Mouse (Mus musculus) liver, adult 2 months (tissue): ENCODE measurements around the gene Psmg3. TPM values are rescaled to one million over a fixed set of nuclear protein-coding genes. Genes with fewer than 3 reads are reported as not detected.

Experiments used
- DNase-seq: peaks from one replicate; pipeline ENCODE4 v3.0.0-alpha.2; 2011; ENCODE audit warnings: low read depth, low spot score; ENCODE audit errors: extremely low read depth
- H3K27ac ChIP-seq: fragments of 200-500 bp; replicated peaks from 2 replicates; pipeline ENCODE4 v1.5.1; 2012; ENCODE audit warnings: low read depth, mild to moderate bottlenecking, control low read depth, inconsistent platforms, low read length; ENCODE audit not compliant: insufficient read depth
- H3K27me3 ChIP-seq: fragments of 200-500 bp; 2 replicates; pipeline ENCODE4 v1.6.1; 2012; ENCODE audit warnings: mild to moderate bottlenecking, moderate library complexity, low read length, inconsistent platforms; ENCODE audit not compliant: control insufficient read depth, insufficient read depth
- H3K36me3 ChIP-seq: fragments of 200-500 bp; 2 replicates; pipeline ENCODE4 v1.6.1; 2012; ENCODE audit warnings: low read length, inconsistent platforms; ENCODE audit not compliant: control insufficient read depth, insufficient read depth
- H3K4me1 ChIP-seq: fragments of 200-500 bp; 2 replicates; pipeline ENCODE4 v1.6.1; 2011; ENCODE audit warnings: low read length; ENCODE audit not compliant: control insufficient read depth, insufficient read depth
- H3K4me3 ChIP-seq: fragments of 200-500 bp; 2 replicates; pipeline ENCODE4 v1.5.1; 2011; ENCODE audit warnings: low read depth, mild to moderate bottlenecking, control low read depth, low read length, moderate library complexity; ENCODE audit not compliant: insufficient read depth
- H3K79me2 ChIP-seq: fragments of 200-500 bp; 2 replicates; pipeline ENCODE4 v1.6.1; 2012; ENCODE audit warnings: inconsistent platforms, mild to moderate bottlenecking, low read length, moderate library complexity; ENCODE audit not compliant: control insufficient read depth, insufficient read depth
- H3K9ac ChIP-seq: fragments of 200-500 bp; 2 replicates; pipeline ENCODE4 v1.6.1; 2012; ENCODE audit warnings: low read depth, mild to moderate bottlenecking, control low read depth, inconsistent platforms, low read length
- CTCF ChIP-seq: fragments of 200-500 bp; IDR thresholded peaks from 2 replicates; pipeline ENCODE4 v1.5.1; 2011; ENCODE audit warnings: low read depth, low read length, control low read depth
- POLR2A ChIP-seq: fragments of 200-500 bp; IDR thresholded peaks from 2 replicates; pipeline ENCODE4 v1.6.1; 2011; ENCODE audit warnings: low read length, control low read depth; ENCODE audit not compliant: insufficient read depth; ENCODE audit errors: extremely low read depth
- WGBS: fragments of 180-500 bp; shearing (Covaris S2); methylation state at CpG from one replicate; pipeline ENCODE4 v1.1.7; 2018; 5-methylcytosine and 5-hydroxymethylcytosine counted together
- polyA plus RNA-seq: library from polyadenylated mRNA; depleted of rRNA; stranded (reverse); fragments of >200 nt; gene quantifications from 2 replicates; pipeline ENCODE4 v1.2.3, GENCODE M21; 2012
- total RNA-seq: library from RNA; depleted of rRNA; stranded (reverse); fragments of >200 nt; gene quantifications from 2 replicates; pipeline ENCODE4 v1.2.3, GENCODE M21; 2014

The Psmg3 gene
- total and polyA plus RNA-seq, 2 experiments = 11.1 to 28.8 TPM

GRCm38 (mm10) chr5:139801231-139801630 lies 25.5 kb downstream of the Psmg3 start:
- Histone ChIP-seq H3K4me1 (peaks cover under 1% of the 10 kb centered on the region; the same call in 1 of the 2 replicates), H3K27ac (no peak overlapping the region)

DNA sequence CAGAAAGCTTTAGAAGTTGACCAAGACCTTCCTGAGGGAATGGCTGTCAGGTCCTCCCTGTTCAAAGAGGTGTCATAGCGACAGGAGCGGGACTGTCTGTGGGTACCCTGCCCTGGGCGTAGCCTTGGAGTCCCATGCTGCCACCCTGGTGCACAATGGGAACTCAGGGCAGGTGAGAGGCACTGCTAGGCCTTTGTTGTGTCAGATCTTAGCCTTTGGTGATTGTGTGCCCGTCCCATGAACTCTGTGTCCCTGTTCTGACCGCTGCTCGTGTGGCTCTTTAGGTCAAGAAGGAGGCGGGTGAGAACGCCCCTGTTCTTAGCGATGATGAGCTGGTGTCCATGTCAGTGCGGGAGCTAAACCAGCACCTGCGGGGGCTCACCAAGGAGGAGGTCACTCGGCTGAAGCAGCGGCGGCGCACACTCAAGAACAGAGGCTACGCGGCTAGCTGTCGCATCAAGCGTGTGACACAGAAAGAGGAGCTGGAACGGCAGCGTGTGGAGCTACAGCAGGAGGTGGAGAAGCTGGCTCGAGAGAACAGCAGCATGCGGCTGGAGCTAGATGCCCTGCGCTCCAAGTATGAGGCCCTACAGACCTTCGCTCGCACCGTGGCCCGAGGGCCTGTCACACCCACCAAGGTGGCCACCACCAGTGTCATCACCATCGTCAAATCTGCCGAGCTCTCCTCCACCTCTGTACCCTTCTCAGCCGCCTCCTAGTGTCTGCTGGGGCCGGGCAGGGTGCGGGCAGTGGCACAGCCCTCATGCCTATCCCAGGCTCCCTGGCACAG lies 26.7 kb downstream of the Psmg3 start:
- TF ChIP-seq CTCF (no peak), POLR2A (no peak)
- Histone ChIP-seq H3K4me3 (no peak overlapping the region), H3K4me1 (peaks cover 6% of the 10 kb centered on the region; the same call in 1 of the 2 replicates), H3K36me3 (0 out of 2 replicates have a peak, but pooled peaks cover 1% of the 10 kb centered on the region), H3K79me2 (peaks cover 24% of the 10 kb centered on the region; the same call in 1 of the 2 replicates), H3K27me3 (no peaks in the 10 kb centered on the region), H3K27ac (no peak overlapping the region), H3K9ac (no peak overlapping the region)
- WGBS = 94% methylated on average over 33 of the region's 33 CpGs
- no peak for DNase-seq

More at GRCm38 (mm10) chr5:139801231-139801630, 25.5 kb downstream of the Psmg3 start:
- H3K4me3 ChIP-seq = no peak overlapping the region
- DNase-seq = no peak
- no peak overlapping the region for H3K9ac ChIP-seq
- no peak for TF ChIP-seq CTCF
- no peak for TF ChIP-seq POLR2A
- 93% methylated on average over 8 of the region's 8 CpGs for WGBS
- H3K36me3 ChIP-seq = 0 out of 2 replicates have a peak, but pooled peaks cover 1% of the 10 kb centered on the region
- H3K27me3 ChIP-seq = no peaks in the 10 kb centered on the region
- H3K79me2 ChIP-seq = peaks cover 16% of the 10 kb centered on the region; the same call in 1 of the 2 replicates

DNA sequence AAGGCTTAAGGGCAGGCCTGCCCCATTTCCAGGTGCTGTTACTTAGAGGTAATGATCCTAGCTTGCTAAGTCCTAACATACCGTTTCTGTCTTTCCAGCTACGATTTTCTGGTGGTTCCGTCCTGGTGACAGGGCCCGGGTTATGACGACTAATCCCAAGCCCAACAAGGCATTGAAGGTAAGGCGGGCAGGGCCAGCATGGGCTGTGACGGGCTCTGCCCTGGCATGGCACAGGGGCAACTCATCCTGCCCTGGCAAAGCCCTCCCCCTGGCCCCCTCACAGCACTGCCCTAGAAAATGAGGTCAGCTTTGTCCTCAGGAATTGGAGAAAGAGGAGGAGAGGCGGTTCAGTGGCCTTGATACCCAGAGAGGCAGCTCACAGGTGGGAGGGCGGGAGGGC lies 27.6 kb downstream of the Psmg3 start:
- WGBS = 95% methylated on average over 9 of the region's 9 CpGs
- Histone ChIP-seq H3K4me1 (peaks cover 9% of the 10 kb centered on the region), H3K27ac (no peak overlapping the region), H3K79me2 (peaks cover 34% of the 10 kb centered on the region), H3K27me3 (no peaks in the 10 kb centered on the region), H3K36me3 (0 out of 2 replicates have a peak, but pooled peaks cover 1% of the 10 kb centered on the region), H3K9ac (no peak overlapping the region), H3K4me3 (no peak overlapping the region)
- no peak for DNase-seq
- TF ChIP-seq POLR2A = no peak
- no peak for TF ChIP-seq CTCF

- 81% methylated on average over 12 of the region's 12 CpGs for WGBS
- no peak overlapping the region for H3K27ac ChIP-seq
- no peak overlapping the region for H3K4me3 ChIP-seq
- DNase-seq = no peak
- no peaks in the 10 kb centered on the region for H3K27me3 ChIP-seq
- no peak for TF ChIP-seq CTCF
- H3K36me3 ChIP-seq = 0 out of 2 replicates have a peak, but pooled peaks cover 1% of the 10 kb centered on the region
- no peak overlapping the region for H3K9ac ChIP-seq
- H3K4me1 ChIP-seq = peaks cover 14% of the 10 kb centered on the region
- H3K79me2 ChIP-seq = peaks cover 38% of the 10 kb centered on the region
Observed at GRCm38 (mm10) chr5:139798168-139798900, 28.4 kb downstream of the Psmg3 start.

GRCm38 (mm10) chr5:139797473-139798167 lies 29.1 kb downstream of the Psmg3 start:
- no peaks in the 10 kb centered on the region for H3K27me3 ChIP-seq
- H3K36me3 ChIP-seq = 0 out of 2 replicates have a peak, but pooled peaks cover 1% of the 10 kb centered on the region
- no peak overlapping the region for H3K4me3 ChIP-seq
- peak; percentile 55 for DNase-seq
- H3K79me2 ChIP-seq = peaks cover 40% of the 10 kb centered on the region
- H3K27ac ChIP-seq = peak overlapping the region; percentile 37
- no peak overlapping the region for H3K9ac ChIP-seq
- no peak for TF ChIP-seq CTCF
- 61% methylated on average over 11 of the region's 11 CpGs for WGBS
- H3K4me1 ChIP-seq = peaks cover 21% of the 10 kb centered on the region
